Mouse (Mus musculus): ENCODE measurements around the gene Tcap. TPM values are rescaled to one million over a fixed set of nuclear protein-coding genes. Genes with fewer than 3 reads are reported as not detected.

The Tcap gene
- polyA plus RNA-seq, 1 experiment = 0.82 TPM

- H3K4me1 ChIP-seq = peaks cover 33% of the 10 kb centered on the region
These were observed 4.7 kb downstream of the Tcap start for GRCm38 (mm10) chr11:98388282-98388681.

GRCm38 (mm10) chr11:98389221-98389780, 5.7 kb downstream of the Tcap start:
- H3K4me3 ChIP-seq (replicated peaks) = no peak overlapping the region
- H3K27me3 ChIP-seq (replicated peaks) = peaks cover 95% of the 10 kb centered on the region
- TF ChIP-seq GATA1 (IDR thresholded peaks at IDR 0.05; ENCODE audit: borderline replicate concordance, low read length) (no peak), FLI1 (IDR thresholded peaks at IDR 0.05; ENCODE audit: low read length) (no peak)
- H3K36me3 ChIP-seq (replicated peaks; ENCODE audit: low read length) = no peaks in the 10 kb centered on the region
- no peaks in the 10 kb centered on the region for H3K9me3 ChIP-seq
- peaks cover 43% of the 10 kb centered on the region for H3K4me1 ChIP-seq

More at GRCm38 (mm10) chr11:98388282-98388681, 4.7 kb downstream of the Tcap start:
- Histone ChIP-seq H3K4me3 (replicated peaks) (no peak overlapping the region), H3K9me3 (no peaks in the 10 kb centered on the region), H3K27me3 (replicated peaks) (peaks cover 95% of the 10 kb centered on the region), H3K36me3 (replicated peaks; ENCODE audit: low read length) (peaks cover 3% of the 10 kb centered on the region)
- no peak for TF ChIP-seq GATA1 (IDR thresholded peaks at IDR 0.05; ENCODE audit: borderline replicate concordance, low read length)
- no peak for TF ChIP-seq FLI1 (IDR thresholded peaks at IDR 0.05; ENCODE audit: low read length)

GRCm38 (mm10) chr11:98390141-98390540, 6.5 kb downstream of the Tcap start:
- Histone ChIP-seq H3K27me3 (replicated peaks) (peaks cover 94% of the 10 kb centered on the region), H3K4me1 (peaks cover 51% of the 10 kb centered on the region), H3K9me3 (no peaks in the 10 kb centered on the region), H3K36me3 (replicated peaks; ENCODE audit: low read length) (no peaks in the 10 kb centered on the region), H3K4me3 (replicated peaks) (no peak overlapping the region)
- no peak for TF ChIP-seq FLI1 (IDR thresholded peaks at IDR 0.05; ENCODE audit: low read length)
- no peak for TF ChIP-seq GATA1 (IDR thresholded peaks at IDR 0.05; ENCODE audit: borderline replicate concordance, low read length)

GRCm38 (mm10) chr11:98392034-98392433, 8.4 kb downstream of the Tcap start:
- Histone ChIP-seq H3K4me3 (replicated peaks) (no peak overlapping the region), H3K4me1 (peaks cover 49% of the 10 kb centered on the region), H3K36me3 (replicated peaks; ENCODE audit: low read length) (no peaks in the 10 kb centered on the region), H3K27me3 (replicated peaks) (peaks cover 81% of the 10 kb centered on the region), H3K9me3 (no peaks in the 10 kb centered on the region)
- TF ChIP-seq FLI1 (IDR thresholded peaks at IDR 0.05; ENCODE audit: low read length) (no peak), GATA1 (IDR thresholded peaks at IDR 0.05; ENCODE audit: borderline replicate concordance, low read length) (no peak)

- H3K27me3 ChIP-seq (replicated peaks) = peaks cover 74% of the 10 kb centered on the region
- H3K9me3 ChIP-seq = no peaks in the 10 kb centered on the region
- H3K4me3 ChIP-seq (replicated peaks) = peak overlapping the region; percentile 67
- TF ChIP-seq FLI1 (IDR thresholded peaks at IDR 0.05; ENCODE audit: low read length) (no peak), GATA1 (IDR thresholded peaks at IDR 0.05; ENCODE audit: borderline replicate concordance, low read length) (no peak)
- no peaks in the 10 kb centered on the region for H3K36me3 ChIP-seq (replicated peaks; ENCODE audit: low read length)
- H3K4me1 ChIP-seq = peaks cover 49% of the 10 kb centered on the region
These were observed 9.0 kb downstream of the Tcap start for GRCm38 (mm10) chr11:98392645-98393044.

GRCm38 (mm10) chr11:98393317-98393716, 9.7 kb downstream of the Tcap start:
- peak overlapping the region; percentile 79 for H3K4me3 ChIP-seq (replicated peaks)
- peaks cover 49% of the 10 kb centered on the region for H3K4me1 ChIP-seq
- no peaks in the 10 kb centered on the region for H3K36me3 ChIP-seq (replicated peaks; ENCODE audit: low read length)
- H3K9me3 ChIP-seq = no peaks in the 10 kb centered on the region
- H3K27me3 ChIP-seq (replicated peaks) = peaks cover 72% of the 10 kb centered on the region
- TF ChIP-seq FLI1 (IDR thresholded peaks at IDR 0.05; ENCODE audit: low read length) = no peak
- no peak for TF ChIP-seq GATA1 (IDR thresholded peaks at IDR 0.05; ENCODE audit: borderline replicate concordance, low read length)

GRCm38 (mm10) chr11:98394301-98394700, 10.7 kb downstream of the Tcap start:
- no peak for TF ChIP-seq GATA1 (IDR thresholded peaks at IDR 0.05; ENCODE audit: borderline replicate concordance, low read length)
- Histone ChIP-seq H3K27me3 (replicated peaks) (peaks cover 62% of the 10 kb centered on the region), H3K9me3 (no peaks in the 10 kb centered on the region), H3K36me3 (replicated peaks; ENCODE audit: low read length) (no peaks in the 10 kb centered on the region), H3K4me1 (peaks cover 42% of the 10 kb centered on the region), H3K4me3 (replicated peaks) (no peak overlapping the region)

GRCm38 (mm10) chr11:98395041-98395440, 11.4 kb downstream of the Tcap start:
- Histone ChIP-seq H3K4me1 (peaks cover 48% of the 10 kb centered on the region), H3K4me3 (replicated peaks) (no peak overlapping the region)

GRCm38 (mm10) chr11:98397946-98398345, 14.3 kb downstream of the Tcap start:
- TF ChIP-seq FLI1 (IDR thresholded peaks at IDR 0.05; ENCODE audit: low read length) = no peak
- TF ChIP-seq GATA1 (IDR thresholded peaks at IDR 0.05; ENCODE audit: borderline replicate concordance, low read length) = no peak
- peaks cover 43% of the 10 kb centered on the region for H3K4me1 ChIP-seq
- no peak overlapping the region for H3K4me3 ChIP-seq (replicated peaks)
- H3K27me3 ChIP-seq (replicated peaks) = peaks cover 30% of the 10 kb centered on the region
- no peaks in the 10 kb centered on the region for H3K36me3 ChIP-seq (replicated peaks; ENCODE audit: low read length)
- no peaks in the 10 kb centered on the region for H3K9me3 ChIP-seq

More at GRCm38 (mm10) chr11:98395041-98395440, 11.4 kb downstream of the Tcap start:
- no peak for TF ChIP-seq FLI1 (IDR thresholded peaks at IDR 0.05; ENCODE audit: low read length)
- no peak for TF ChIP-seq GATA1 (IDR thresholded peaks at IDR 0.05; ENCODE audit: borderline replicate concordance, low read length)
- H3K27me3 ChIP-seq (replicated peaks) = peaks cover 55% of the 10 kb centered on the region
- H3K9me3 ChIP-seq = no peaks in the 10 kb centered on the region
- no peaks in the 10 kb centered on the region for H3K36me3 ChIP-seq (replicated peaks; ENCODE audit: low read length)

- Histone ChIP-seq H3K36me3 (replicated peaks; ENCODE audit: low read length) (no peaks in the 10 kb centered on the region), H3K27me3 (replicated peaks) (peaks cover 24% of the 10 kb centered on the region), H3K4me3 (replicated peaks) (peak within 1 kb of the TSS; percentile 96), H3K9me3 (no peaks in the 10 kb centered on the region), H3K4me1 (peaks cover 20% of the 10 kb centered on the region)
- TF ChIP-seq GATA1 (IDR thresholded peaks at IDR 0.05; ENCODE audit: borderline replicate concordance, low read length) (no peak), FLI1 (IDR thresholded peaks at IDR 0.05; ENCODE audit: low read length) (peak; percentile 46; the same call in 1 of the 2 replicates)
These were observed 16.6 kb downstream of the Tcap start, which contains the start of gene Pgap3 for GRCm38 (mm10) chr11:98400161-98400726. Gene Pgap3, minus strand, starts transcription at chr11:98400490.

All from megakaryocyte, embryonic 14.5 days (primary cell).